Mouse (Mus musculus) MN1 (cell line): ENCODE results near the gene Capn1.

Experiments used
- DNase-seq: peaks from one replicate; pipeline ENCODE4 v3.0.0-alpha.2; 2016; ENCODE audit warnings: low spot score

Gene Capn1

GRCm38 (mm10) chr19:6038326-6038725 is 22.6 kb upstream of the Capn1 start:
- DNase-seq, result no peak

DNA sequence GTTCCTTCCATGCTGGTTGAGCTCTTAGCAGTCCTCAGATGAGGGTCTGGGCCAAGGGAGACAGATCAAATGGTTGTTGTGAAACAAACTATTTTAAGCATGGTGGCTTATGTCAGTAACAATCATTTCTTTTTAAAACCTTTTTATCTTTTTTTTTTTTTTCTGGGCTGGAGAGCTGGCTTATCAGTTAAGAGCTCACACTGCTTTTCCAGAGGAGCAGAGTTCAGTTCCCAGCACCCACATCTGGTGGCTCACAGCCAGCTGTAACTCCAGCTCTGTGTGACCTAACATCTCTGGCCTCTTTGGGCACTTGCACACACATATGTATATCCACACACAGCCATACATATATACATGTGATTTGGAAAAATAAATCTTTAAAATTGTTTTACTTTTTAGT is 22.0 kb upstream of the Capn1 start:
- DNase-seq, result no peak

DNA sequence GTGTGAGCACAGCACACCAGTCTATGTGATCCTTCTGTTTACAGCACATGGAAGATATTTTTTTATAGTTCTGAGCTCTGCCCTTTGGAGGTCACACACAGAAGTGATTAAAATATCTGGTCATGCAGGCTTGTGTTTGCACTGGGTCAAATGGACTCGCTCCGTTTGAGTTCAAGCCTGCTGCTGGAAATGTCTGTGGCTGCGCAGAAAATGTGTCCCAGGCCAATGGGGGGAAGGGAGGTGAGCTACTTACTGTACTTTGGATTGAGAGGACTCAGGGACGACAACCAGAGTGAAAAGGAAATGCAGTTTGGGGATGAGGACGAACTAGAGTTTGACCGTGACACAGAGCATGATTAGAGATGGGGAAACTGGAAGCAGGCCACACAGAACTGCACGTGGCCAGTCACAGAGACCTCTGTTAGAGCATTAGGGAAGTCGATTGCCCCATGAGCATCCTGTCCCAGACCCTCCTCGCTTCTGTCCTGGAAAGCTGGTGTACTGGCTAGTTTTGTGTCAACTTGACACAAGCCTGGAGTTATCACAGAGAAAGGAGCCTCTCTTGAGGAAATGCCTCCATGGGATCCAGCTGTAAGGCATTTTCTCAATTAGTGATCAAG is 20.4 kb upstream of the Capn1 start:
- DNase-seq, result no peak

- DNase-seq, result no peak
Measured at GRCm38 (mm10) chr19:6030520-6031280, 15.0 kb upstream of the Capn1 start.

GRCm38 (mm10) chr19:6029426-6029825 is 13.7 kb upstream of the Capn1 start:
- no peak for DNase-seq

DNA sequence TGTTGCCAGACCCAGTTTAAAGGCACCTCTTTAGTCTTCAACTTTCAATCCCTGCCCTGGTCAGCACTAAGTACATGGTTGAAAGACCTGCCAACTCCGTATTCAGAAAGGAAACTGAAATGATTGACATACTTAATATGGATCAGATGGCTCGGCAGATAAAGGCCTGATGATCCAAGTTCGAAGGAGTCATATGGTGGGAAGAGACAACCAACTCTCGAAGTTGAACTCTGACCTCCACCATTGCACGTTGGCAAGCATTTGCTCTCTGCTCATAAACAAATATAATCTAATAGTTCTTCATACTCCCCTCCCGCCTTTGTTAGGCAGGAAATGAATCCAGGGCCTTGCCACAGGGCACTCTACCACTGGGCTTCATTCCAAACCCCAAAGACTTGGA is 13.3 kb upstream of the Capn1 start:
- no peak for DNase-seq

DNA sequence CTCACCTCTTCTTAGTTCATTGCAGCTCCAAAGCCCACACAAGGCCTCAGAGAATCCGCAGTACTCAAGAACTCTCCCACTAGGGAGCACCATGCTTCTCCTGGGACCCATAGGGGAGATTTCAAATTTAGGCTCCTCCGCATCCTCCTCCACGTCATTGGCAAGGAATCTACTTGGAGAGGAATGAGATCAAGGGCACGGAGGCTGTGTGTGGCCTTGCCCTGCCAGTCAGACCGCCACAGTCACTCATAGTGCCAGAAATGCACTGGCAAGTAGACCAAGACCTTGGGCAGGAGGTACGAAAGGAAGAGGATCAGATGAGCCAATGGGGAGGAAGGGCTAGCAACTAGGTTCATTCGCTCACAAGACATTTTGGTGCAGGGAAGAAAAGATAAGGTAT is 8.2 kb upstream of the Capn1 start:
- DNase-seq, result no peak

DNA sequence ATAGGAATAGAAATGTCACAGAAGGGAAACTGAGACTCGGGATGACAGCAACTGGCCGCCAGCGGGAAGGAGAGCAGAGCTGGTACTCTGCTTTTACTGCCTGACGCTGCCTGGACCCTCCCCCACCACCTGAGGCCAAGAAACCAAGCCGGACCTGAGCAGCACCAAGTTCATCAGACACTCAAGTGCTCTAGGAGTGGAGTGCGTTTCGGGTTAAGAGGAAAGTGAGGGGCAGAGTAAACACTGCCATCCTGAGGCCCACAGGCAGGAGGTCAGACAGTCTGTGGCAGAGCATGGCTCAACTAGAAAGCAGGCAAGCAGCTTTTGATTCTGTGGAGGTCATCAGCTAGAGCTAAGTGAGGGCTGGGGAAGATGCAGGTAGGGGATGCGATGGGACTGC is 7.4 kb upstream of the Capn1 start:
- DNase-seq, result no peak

- no peak for DNase-seq
Measured at GRCm38 (mm10) chr19:6020276-6020675, 4.6 kb upstream of the Capn1 start.

DNA sequence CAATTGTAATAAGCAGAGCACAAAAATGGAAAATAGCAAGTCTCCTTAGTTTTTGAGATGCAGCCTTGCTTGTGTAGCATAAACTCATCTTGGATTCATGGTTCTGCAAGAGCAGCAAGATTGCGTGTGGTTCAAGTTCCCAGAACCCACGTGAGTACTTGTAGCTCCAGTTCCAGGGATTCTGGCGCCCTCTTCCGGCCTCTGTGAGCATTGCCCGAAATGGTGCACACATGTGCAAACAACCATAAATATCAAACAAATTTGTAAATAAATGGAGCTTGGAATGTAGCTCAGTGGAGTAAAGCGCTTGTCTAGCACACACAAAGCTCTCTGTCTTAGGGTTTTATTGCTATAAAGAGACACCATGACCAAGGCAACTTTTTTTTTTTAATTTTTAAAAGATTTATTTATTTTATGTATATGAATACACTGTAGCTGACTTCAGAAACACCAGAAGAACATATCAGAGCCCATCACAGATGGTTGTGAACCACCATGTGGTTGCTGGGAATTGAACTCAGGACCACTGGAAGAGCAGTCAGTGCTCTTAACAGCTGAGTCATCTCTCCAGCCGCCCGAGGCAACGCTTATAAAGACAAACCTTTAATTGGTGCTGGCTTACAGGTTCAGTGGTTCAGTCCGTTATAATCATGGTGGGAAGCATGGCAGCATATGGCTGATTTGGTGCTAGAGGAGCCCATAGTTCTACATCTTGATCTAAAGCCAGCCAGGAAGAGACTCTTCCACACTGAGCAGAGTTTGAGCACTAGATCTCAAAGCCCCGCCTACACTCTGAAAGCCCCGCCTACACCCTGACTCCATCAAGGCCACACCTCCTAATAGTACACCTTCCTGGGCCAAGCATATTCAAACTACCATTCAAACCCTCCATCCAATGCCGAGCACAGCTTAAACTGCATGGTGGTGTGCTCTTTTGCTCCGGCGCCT is 2.7 kb upstream of the Capn1 start:
- peak; percentile 80 for DNase-seq

DNA sequence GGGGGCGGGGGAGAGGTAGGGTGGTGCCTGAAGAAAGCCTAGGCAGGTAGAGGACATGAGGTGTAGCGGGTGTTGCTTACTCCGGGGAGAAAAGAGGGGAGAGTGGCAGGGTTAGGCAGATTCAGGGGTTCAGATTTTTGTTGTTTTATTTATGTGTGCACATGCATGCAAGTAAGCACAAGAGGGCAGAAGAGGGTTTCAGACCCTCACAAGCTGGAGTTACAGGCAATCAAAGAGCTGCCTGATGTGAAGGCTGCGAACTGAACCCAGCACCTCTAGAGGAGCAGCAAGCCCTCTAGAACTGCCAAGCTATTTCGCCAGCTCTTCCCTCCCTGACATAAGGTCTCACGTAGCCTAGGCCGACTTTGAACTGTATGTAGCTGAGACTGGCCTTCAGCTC is 835 bp upstream of the Capn1 start:
- peak; percentile 23 for DNase-seq

- peak; percentile 54 for DNase-seq
Measured at GRCm38 (mm10) chr19:6014991-6015510, 646 bp downstream of the Capn1 start.

DNA sequence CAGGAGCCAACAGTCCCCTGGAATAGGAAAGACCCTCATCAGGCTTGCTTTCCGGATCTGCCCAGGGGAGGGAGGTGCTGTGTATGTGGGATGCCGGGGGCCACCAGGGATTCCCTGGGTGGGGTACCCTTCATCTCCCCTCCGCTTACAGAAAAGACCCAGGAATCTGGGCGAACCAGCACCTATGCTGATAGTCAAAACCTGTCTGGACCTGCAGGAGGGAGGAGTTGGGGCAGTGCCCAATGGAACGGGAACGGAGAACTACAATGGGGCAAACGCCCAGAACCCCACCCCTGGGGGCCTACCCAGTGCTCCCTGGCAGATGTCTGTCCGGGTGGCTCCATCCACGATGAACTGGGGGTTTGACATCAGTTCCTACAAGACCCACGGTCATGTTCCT is 2.0 kb downstream of the Capn1 start:
- no peak for DNase-seq

DNA sequence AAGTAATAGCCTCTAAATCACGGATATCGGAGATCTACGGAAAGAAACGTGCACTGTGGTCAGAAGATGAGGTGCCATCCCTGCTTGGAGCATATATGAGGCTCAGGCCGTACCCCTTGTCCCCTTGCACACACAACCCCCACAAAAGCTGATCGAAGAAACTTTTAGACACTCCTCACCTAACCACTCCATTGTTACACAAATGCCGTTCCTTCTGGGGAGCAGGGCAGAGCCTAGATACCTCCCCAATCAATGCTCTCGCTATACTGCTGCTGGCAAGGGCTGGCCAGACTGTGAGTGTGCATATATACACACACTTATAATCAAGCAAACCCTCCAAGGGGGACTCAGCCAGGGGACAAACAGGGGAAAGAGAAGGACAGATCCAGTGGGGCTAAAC is 6.6 kb downstream of the Capn1 start:
- no peak for DNase-seq

GRCm38 (mm10) chr19:6007013-6007412 is 8.7 kb downstream of the Capn1 start:
- no peak for DNase-seq

GRCm38 (mm10) chr19:6005541-6005940 is 10.2 kb downstream of the Capn1 start:
- DNase-seq, result no peak

- DNase-seq, result no peak
Measured at GRCm38 (mm10) chr19:5999969-6000368, 15.7 kb downstream of the Capn1 start.

GRCm38 (mm10) chr19:5998180-5998579 is 17.5 kb downstream of the Capn1 start:
- DNase-seq, result no peak

DNA sequence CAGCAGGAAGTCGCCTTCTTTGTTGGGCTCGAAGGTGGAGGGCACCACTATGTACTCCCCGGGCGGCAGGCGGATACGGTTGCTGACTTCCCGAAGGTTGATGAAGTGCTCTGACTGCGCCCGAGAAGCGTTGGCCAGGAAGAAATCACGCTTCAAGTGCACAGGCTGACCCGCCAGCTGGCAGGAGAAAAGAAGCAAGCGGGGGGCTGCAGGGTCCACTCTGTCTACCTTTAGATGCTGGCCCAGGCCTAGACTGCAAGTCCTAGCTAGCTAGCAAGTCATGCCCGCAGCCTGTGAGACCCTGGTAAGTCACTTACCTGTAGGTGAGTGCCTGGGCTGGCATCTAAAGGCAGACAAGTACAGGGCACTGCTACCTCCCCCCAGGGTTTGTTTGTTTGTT is 21.0 kb downstream of the Capn1 start:
- no peak for DNase-seq

GRCm38 (mm10) chr19:5992012-5992411 is 23.7 kb downstream of the Capn1 start:
- no peak for DNase-seq

DNA sequence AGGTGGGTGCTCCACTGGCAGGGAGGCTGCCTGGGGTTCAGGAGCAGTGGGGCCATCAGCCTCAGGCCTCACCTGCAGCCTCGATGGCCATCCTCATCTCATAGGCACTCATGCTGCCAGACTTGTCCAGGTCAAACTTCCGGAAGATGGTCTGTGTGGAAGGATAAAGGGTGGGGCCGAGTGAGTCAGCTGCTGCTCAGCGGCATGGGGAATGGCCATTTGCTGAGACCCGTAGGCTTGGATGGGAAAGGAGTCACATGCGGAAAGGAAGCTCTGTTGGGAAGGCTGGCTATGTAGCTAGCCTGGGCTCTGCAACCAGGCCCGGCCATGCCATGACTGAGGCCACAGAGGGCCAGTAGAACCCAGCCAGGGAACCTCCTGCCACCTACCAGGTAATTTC is 24.2 kb downstream of the Capn1 start:
- DNase-seq, result peak; percentile 34

DNA sequence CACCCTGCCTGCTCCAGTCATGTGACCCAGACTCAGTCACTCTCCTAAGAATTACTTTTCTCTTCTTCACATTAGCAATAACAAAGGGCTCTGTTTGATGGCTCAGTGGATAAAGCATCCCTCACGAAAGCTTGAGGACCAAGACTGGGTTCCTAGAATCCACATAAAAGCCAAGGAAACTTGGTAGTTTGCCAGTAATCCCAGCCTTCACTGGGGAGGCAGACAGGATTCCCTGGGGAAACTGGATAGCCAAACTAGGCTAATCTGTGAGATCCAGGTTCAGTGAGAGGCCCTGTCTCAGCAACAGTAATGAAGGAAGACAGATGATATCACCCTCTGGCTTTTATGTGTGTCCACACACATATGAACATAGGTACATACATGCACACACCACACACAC is 24.8 kb downstream of the Capn1 start:
- peak; percentile 65 for DNase-seq

- no peak for DNase-seq
Measured at GRCm38 (mm10) chr19:5990033-5990432, 25.7 kb downstream of the Capn1 start.
